Mouse (Mus musculus): Measurements from ENCODE around the gene Rc3h1. TPM values are rescaled to one million over a fixed set of nuclear protein-coding genes. Genes with fewer than 3 reads are reported as not detected.

The Rc3h1 gene
- polyA plus RNA-seq, 1 experiment from 2014 or later: 10.4 TPM

DNA sequence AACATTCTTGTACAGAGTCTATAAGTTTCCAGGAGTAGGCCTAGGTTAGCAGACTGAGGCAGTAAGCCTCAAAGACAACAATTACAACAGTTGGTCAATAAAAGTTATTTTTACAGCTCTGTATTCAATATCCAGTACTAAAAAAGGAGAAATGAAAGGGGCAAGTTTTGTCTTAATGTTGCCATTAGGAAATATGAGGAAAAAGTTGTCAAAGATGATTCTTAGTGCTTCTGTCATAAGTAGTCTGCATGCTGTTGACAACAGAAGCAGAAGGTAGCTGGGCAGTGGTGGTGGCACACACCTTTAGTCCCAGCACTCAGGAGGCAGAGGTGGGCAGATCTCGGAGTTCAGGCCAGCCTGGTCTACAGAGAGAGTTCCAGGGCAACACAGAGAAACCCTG lies 13.2 kb downstream of the Rc3h1 start:
- DNase-seq (ENCODE audit: low spot score): no peak
- no peak for ATAC-seq (replicated peaks; ENCODE audit: low FRiP score, low TSS enrichment, low read depth)
- H3K4me3 ChIP-seq (ENCODE audit: low read depth, low read length): no peak overlapping the region
- no peaks in the 10 kb centered on the region for H3K4me1 ChIP-seq (replicated peaks; ENCODE audit: control insufficient read depth, insufficient read depth, low read length)
- H3K9ac ChIP-seq (ENCODE audit: low read length): no peak overlapping the region
- 96% methylated on average over 1 of the region's 1 CpGs for WGBS
- H3K9me3 ChIP-seq (ENCODE audit: control insufficient read depth, low read length): no peaks in the 10 kb centered on the region
- H3K27me3 ChIP-seq (replicated peaks; ENCODE audit: control insufficient read depth, insufficient read depth, low read length): no peaks in the 10 kb centered on the region
- H3K27ac ChIP-seq (ENCODE audit: low read depth): no peak overlapping the region
- H3K36me3 ChIP-seq (ENCODE audit: control insufficient read depth, insufficient read depth, low read length): no peaks in the 10 kb centered on the region
- H3K4me2 ChIP-seq (ENCODE audit: low read length): no peak overlapping the region

DNA sequence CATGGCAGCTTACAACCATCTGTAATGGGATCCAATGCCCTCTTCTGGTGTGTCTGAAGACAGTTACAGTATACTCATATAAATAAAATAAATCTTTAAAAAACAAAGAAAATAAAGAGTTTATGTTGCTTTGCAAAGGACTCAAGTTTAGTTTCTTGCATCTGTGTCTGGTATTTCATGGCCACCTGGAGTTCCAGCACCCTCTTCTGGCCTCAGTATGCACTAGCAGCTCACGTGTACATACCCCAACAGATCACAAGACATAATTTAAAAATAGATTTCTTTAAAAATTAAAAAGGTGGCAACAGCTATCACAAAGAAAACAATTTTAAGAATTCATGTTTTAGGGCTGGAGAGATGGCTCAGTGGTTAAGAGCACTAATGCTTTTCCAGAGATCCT lies 15.7 kb downstream of the Rc3h1 start:
- Histone ChIP-seq H3K4me2 (ENCODE audit: low read length) (no peak overlapping the region), H3K4me1 (replicated peaks; ENCODE audit: control insufficient read depth, insufficient read depth, low read length) (no peaks in the 10 kb centered on the region), H3K27ac (ENCODE audit: low read depth) (no peak overlapping the region), H3K4me3 (ENCODE audit: low read depth, low read length) (no peak overlapping the region), H3K36me3 (ENCODE audit: control insufficient read depth, insufficient read depth, low read length) (no peaks in the 10 kb centered on the region), H3K9ac (ENCODE audit: low read length) (no peak overlapping the region), H3K9me3 (ENCODE audit: control insufficient read depth, low read length) (no peaks in the 10 kb centered on the region), H3K27me3 (replicated peaks; ENCODE audit: control insufficient read depth, insufficient read depth, low read length) (no peaks in the 10 kb centered on the region)
- DNase-seq (ENCODE audit: low spot score) (no peak), ATAC-seq (replicated peaks; ENCODE audit: low FRiP score, low TSS enrichment, low read depth) (no peak)
- WGBS: 100% methylated on average over 1 of the region's 1 CpGs

DNA sequence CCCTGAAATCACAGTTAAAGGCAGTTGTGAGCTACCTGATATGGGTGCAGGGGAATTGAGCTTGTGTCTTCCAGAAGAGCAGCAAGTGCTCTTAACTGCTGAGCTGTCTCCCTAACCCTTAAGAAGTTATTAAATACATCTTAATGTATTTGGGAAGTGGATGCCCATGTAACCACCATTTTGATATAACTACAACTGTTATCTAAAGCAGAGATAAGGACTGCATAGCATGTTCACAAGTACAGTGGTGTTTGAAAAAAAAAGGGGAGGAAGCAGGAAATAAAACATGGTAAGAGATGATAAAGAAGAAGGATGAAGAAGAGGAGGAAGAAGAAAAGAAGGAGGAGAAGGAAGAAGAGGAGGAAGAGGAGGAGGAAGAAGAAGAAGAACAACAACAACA lies 25.1 kb downstream of the Rc3h1 start:
- no peaks in the 10 kb centered on the region for H3K9me3 ChIP-seq (ENCODE audit: control insufficient read depth, low read length)
- no peak overlapping the region for H3K27ac ChIP-seq (ENCODE audit: low read depth)
- no peak for ATAC-seq (replicated peaks; ENCODE audit: low FRiP score, low TSS enrichment, low read depth)
- H3K4me2 ChIP-seq (ENCODE audit: low read length): no peak overlapping the region
- DNase-seq (ENCODE audit: low spot score): no peak
- H3K4me1 ChIP-seq (replicated peaks; ENCODE audit: control insufficient read depth, insufficient read depth, low read length): no peaks in the 10 kb centered on the region
- no peak overlapping the region for H3K9ac ChIP-seq (ENCODE audit: low read length)
- H3K36me3 ChIP-seq (ENCODE audit: control insufficient read depth, insufficient read depth, low read length): peaks cover 37% of the 10 kb centered on the region
- no peak overlapping the region for H3K4me3 ChIP-seq (ENCODE audit: low read depth, low read length)
- H3K27me3 ChIP-seq (replicated peaks; ENCODE audit: control insufficient read depth, insufficient read depth, low read length): no peaks in the 10 kb centered on the region

DNA sequence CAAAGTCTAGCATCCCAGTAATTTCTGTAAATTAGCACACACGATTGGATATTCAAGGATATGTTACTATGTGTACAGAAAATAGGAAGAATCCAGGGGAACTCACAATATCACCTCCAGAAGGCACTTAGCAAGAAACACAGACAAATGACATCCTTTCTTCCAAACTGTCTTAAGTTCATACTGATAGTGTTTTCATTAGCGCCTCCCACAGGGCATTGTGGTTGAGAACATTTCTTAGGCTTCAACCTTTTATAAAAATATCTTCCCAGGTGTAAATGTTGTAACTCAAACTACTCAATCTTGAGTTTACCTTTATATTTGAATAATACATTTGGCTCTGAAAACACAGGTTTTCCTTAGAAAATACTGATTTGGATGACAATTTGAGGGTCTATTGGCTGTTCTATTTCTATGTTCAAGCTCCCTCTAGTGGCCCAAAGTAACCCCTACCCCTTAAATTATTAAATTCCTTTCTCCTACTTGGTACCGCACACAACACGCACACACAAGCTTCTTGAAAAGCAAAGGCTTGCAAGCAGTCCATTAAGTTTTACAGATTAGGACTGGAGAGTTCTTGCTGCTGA lies 27.8 kb downstream of the Rc3h1 start:
- WGBS: 61% methylated on average over 4 of the region's 4 CpGs
- 0 out of 2 replicates have a peak, but pooled peaks have one; percentile 60 for ATAC-seq (replicated peaks; ENCODE audit: low FRiP score, low TSS enrichment, low read depth)
- Histone ChIP-seq H3K4me1 (replicated peaks; ENCODE audit: control insufficient read depth, insufficient read depth, low read length) (no peaks in the 10 kb centered on the region), H3K4me2 (ENCODE audit: low read length) (no peak overlapping the region), H3K9ac (ENCODE audit: low read length) (no peak overlapping the region), H3K9me3 (ENCODE audit: control insufficient read depth, low read length) (no peaks in the 10 kb centered on the region), H3K27me3 (replicated peaks; ENCODE audit: control insufficient read depth, insufficient read depth, low read length) (no peaks in the 10 kb centered on the region), H3K4me3 (ENCODE audit: low read depth, low read length) (no peak overlapping the region), H3K36me3 (ENCODE audit: control insufficient read depth, insufficient read depth, low read length) (peaks cover 52% of the 10 kb centered on the region), H3K27ac (ENCODE audit: low read depth) (no peak overlapping the region)
- DNase-seq (ENCODE audit: low spot score): no peak

DNA sequence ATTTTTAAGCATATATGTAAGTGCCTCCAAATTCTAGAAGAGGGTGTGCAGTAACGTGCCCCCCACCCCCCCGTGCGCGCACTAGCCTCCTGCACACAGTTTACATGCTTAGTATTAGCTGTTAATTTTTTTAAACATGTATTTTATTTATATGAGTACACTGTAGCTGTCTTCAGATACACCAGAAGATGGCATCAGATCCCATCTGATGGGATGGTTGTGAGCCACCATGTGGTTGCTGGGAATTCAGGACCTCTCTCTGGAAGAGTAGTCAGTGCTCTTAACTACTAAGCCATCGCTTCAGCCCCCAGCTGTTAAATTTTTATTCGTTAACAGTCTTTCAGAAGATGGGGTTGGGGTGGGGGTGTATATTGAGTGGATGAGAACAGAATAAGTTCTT lies 29.3 kb downstream of the Rc3h1 start:
- no peak overlapping the region for H3K9ac ChIP-seq (ENCODE audit: low read length)
- no peak overlapping the region for H3K4me3 ChIP-seq (ENCODE audit: low read depth, low read length)
- ATAC-seq (replicated peaks; ENCODE audit: low FRiP score, low TSS enrichment, low read depth) (no peak), DNase-seq (ENCODE audit: low spot score) (no peak)
- no peak overlapping the region for H3K4me2 ChIP-seq (ENCODE audit: low read length)
- H3K4me1 ChIP-seq (replicated peaks; ENCODE audit: control insufficient read depth, insufficient read depth, low read length): no peaks in the 10 kb centered on the region
- no peak overlapping the region for H3K27ac ChIP-seq (ENCODE audit: low read depth)
- H3K36me3 ChIP-seq (ENCODE audit: control insufficient read depth, insufficient read depth, low read length): peaks cover 60% of the 10 kb centered on the region
- H3K9me3 ChIP-seq (ENCODE audit: control insufficient read depth, low read length): no peaks in the 10 kb centered on the region
- WGBS: 93% methylated on average over 6 of the region's 6 CpGs
- H3K27me3 ChIP-seq (replicated peaks; ENCODE audit: control insufficient read depth, insufficient read depth, low read length): no peaks in the 10 kb centered on the region

DNA sequence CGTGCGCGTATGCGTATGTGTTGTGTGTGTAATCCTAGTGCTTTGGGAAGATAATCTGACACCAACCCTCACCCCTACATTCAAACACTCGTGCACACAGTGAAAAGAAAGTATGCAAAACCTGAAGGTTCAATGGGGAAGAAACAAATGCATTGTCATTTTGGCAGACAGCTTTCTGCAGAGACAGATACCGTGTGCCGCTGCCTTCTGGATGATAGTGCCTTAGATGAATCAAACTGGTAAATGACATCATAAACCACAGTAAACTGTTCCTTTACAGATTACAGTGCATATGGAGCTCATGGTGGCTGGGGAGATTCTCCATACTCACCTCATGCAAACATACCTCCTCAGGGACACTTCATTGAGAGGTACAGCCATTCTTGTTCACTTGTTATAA lies 57.0 kb downstream of the Rc3h1 start:
- WGBS: 95% methylated on average over 7 of the region's 7 CpGs
- Histone ChIP-seq H3K9me3 (ENCODE audit: control insufficient read depth, low read length) (no peaks in the 10 kb centered on the region), H3K27ac (ENCODE audit: low read depth) (no peak overlapping the region), H3K4me3 (ENCODE audit: low read depth, low read length) (no peak overlapping the region), H3K4me1 (replicated peaks; ENCODE audit: control insufficient read depth, insufficient read depth, low read length) (no peaks in the 10 kb centered on the region), H3K9ac (ENCODE audit: low read length) (no peak overlapping the region), H3K36me3 (ENCODE audit: control insufficient read depth, insufficient read depth, low read length) (peaks cover 91% of the 10 kb centered on the region), H3K27me3 (replicated peaks; ENCODE audit: control insufficient read depth, insufficient read depth, low read length) (no peaks in the 10 kb centered on the region), H3K4me2 (ENCODE audit: low read length) (no peak overlapping the region)
- ATAC-seq (replicated peaks; ENCODE audit: low FRiP score, low TSS enrichment, low read depth): no peak
- no peak for DNase-seq (ENCODE audit: low spot score)

DNA sequence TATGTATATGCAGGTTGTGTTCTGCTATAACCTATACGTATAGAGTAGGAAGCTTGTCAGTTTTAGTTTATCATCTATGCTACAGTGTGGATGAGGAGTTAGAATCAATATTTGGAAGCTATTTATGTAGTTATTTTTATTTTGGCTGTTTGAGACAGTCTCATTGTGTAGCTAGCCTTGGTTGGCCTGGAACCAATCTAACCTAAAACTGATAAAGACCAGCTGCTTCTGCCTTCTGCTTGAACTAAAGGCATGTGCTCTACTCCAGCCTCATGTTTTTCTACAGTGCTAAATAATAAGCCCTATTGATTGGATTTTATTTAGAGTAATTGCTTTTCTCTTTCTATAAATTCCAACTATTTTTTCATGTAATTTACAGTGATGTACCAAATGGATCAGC lies 61.0 kb downstream of the Rc3h1 start:
- WGBS: 91% methylated on average over 1 of the region's 1 CpGs
- Histone ChIP-seq H3K27ac (ENCODE audit: low read depth) (no peak overlapping the region), H3K4me1 (replicated peaks; ENCODE audit: control insufficient read depth, insufficient read depth, low read length) (no peaks in the 10 kb centered on the region), H3K4me3 (ENCODE audit: low read depth, low read length) (no peak overlapping the region), H3K9me3 (ENCODE audit: control insufficient read depth, low read length) (no peaks in the 10 kb centered on the region), H3K27me3 (replicated peaks; ENCODE audit: control insufficient read depth, insufficient read depth, low read length) (no peaks in the 10 kb centered on the region), H3K4me2 (ENCODE audit: low read length) (no peak overlapping the region), H3K36me3 (ENCODE audit: control insufficient read depth, insufficient read depth, low read length) (peaks cover 95% of the 10 kb centered on the region), H3K9ac (ENCODE audit: low read length) (no peak overlapping the region)
- no peak for ATAC-seq (replicated peaks; ENCODE audit: low FRiP score, low TSS enrichment, low read depth)
- no peak for DNase-seq (ENCODE audit: low spot score)

DNA sequence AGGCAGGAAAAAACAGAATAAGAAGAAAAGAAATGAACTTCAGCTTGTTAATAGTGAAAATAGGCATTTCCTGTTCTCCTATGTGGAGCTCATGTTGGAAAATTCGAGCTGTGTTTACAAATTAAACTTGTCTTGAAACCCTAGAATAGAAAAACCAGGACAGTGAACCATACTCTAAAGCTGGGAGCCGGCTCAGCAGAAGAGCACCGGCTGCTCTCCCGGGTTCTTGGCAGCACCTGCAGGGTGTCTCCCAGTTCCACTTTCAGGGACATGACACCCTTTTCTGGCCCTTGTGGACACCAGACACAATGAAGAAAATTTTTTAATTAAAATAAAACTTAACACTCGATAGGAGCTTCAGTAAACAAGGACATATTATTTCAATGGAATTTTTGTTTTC lies 62.4 kb downstream of the Rc3h1 start:
- Histone ChIP-seq H3K4me1 (replicated peaks; ENCODE audit: control insufficient read depth, insufficient read depth, low read length) (no peaks in the 10 kb centered on the region), H3K27ac (ENCODE audit: low read depth) (no peak overlapping the region), H3K36me3 (ENCODE audit: control insufficient read depth, insufficient read depth, low read length) (peaks cover 86% of the 10 kb centered on the region), H3K9me3 (ENCODE audit: control insufficient read depth, low read length) (no peaks in the 10 kb centered on the region), H3K9ac (ENCODE audit: low read length) (no peak overlapping the region), H3K4me2 (ENCODE audit: low read length) (no peak overlapping the region), H3K4me3 (ENCODE audit: low read depth, low read length) (no peak overlapping the region), H3K27me3 (replicated peaks; ENCODE audit: control insufficient read depth, insufficient read depth, low read length) (no peaks in the 10 kb centered on the region)
- DNase-seq (ENCODE audit: low spot score) (no peak), ATAC-seq (replicated peaks; ENCODE audit: low FRiP score, low TSS enrichment, low read depth) (no peak)
- 75% methylated on average over 5 of the region's 5 CpGs for WGBS

DNA sequence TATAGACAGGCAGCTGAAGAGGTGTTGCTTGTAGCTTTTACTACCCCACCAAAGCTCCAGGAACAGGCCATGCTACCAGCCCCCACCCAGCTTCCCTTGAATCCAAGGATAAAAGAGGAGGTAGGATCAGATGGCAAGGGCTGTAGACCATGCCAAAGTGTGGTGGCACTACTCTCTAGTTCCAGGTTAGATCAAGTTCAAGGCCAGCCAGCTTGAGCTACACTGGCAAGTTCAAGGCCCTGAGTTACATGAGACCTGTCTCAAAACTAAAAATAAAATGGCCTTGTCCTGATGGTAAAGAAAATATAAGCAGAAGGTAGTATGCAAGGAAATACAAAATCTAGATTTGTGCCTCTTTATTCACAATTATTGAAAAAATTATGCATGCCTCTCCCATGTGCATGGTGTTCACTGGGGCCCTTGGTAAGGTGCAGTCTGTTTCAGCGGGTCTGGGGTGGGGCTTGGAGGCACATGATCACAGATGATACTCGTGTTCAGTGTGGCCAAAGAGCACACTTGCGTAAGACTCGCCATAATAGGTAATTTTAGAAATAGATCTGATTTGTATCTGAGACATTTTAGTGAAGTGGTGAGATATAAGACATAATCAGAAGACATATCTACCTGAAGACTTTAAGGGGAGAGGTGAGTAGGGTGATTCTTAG lies 72.0 kb downstream of the Rc3h1 start, which contains the start of gene Serpinc1:
Serpinc1 (plus strand) TSS at position 515 of the 665 bp plus-strand sequence.
- ATAC-seq (replicated peaks; ENCODE audit: low FRiP score, low TSS enrichment, low read depth) (no peak), DNase-seq (ENCODE audit: low spot score) (no peak)
- no peaks in the 10 kb centered on the region for H3K27me3 ChIP-seq (replicated peaks; ENCODE audit: control insufficient read depth, insufficient read depth, low read length)
- 90% methylated on average over 4 of the region's 4 CpGs for WGBS
- no peak within 1 kb of the TSS for H3K27ac ChIP-seq (ENCODE audit: low read depth)
- H3K36me3 ChIP-seq (ENCODE audit: control insufficient read depth, insufficient read depth, low read length): peaks cover 4% of the 10 kb centered on the region; the same call in 1 of the 2 replicates
- H3K9me3 ChIP-seq (ENCODE audit: control insufficient read depth, low read length): no peaks in the 10 kb centered on the region
- H3K4me1 ChIP-seq (replicated peaks; ENCODE audit: control insufficient read depth, insufficient read depth, low read length): no peaks in the 10 kb centered on the region
- H3K4me2 ChIP-seq (ENCODE audit: low read length): no peak within 1 kb of the TSS
- H3K4me3 ChIP-seq (ENCODE audit: low read depth, low read length): no peak within 1 kb of the TSS
- H3K9ac ChIP-seq (ENCODE audit: low read length): no peak within 1 kb of the TSS
